Mouse (Mus musculus): ENCODE measurements at regions not wholly inside any gene's neighbourhood (a gene's known extent, or its start where the extent isn't known, plus 50 kb on each side); places are given as distances from the start of the nearest gene placed in this dataset.

GRCm38 (mm10) chr1:184650541-184651105 is 81.8 kb downstream of the Hlx start:
- no peaks in the 10 kb centered on the region for H3K27me3 ChIP-seq (ENCODE audit: control insufficient read depth in 1 of 2, insufficient read depth in 2 of 2, low read length in 2 of 2)
- H3K4me3 ChIP-seq (ENCODE audit: control insufficient read depth in 1 of 2, insufficient read depth in 1 of 2, low read depth in 2 of 2, low read length in 2 of 2): no peak overlapping the region
- TF ChIP-seq ETS1 (IDR thresholded peaks at IDR 0.05; ENCODE audit: low read depth, low read length): 0 out of 2 replicates have a peak, but pooled peaks have one; percentile 23
- peak; percentile 28 to 57; a peak in 2 of 4 replicates for TF ChIP-seq EP300 (IDR thresholded peaks at IDR 0.05; ENCODE audit: low read depth in 1 of 2, low read length in 2 of 2)
- TF ChIP-seq TCF12 (IDR thresholded peaks at IDR 0.05; ENCODE audit: low read depth, low read length): peak; percentile 42
- no peak for TF ChIP-seq JUND (IDR thresholded peaks at IDR 0.05; ENCODE audit: low read depth, low read length)
- TF ChIP-seq RCOR1 (IDR thresholded peaks at IDR 0.05; ENCODE audit: low read depth, low read length): peak; percentile 49; the same call in 1 of the 2 replicates
- H3K4me1 ChIP-seq (ENCODE audit: control insufficient read depth in 1 of 2, insufficient read depth in 2 of 2, low read length in 2 of 2): peaks cover 7 to 9% of the 10 kb centered on the region in 2 experiments
- peaks cover 0 to 14% of the 10 kb centered on the region in 2 experiments; a peak in 2 of 4 replicates for H3K36me3 ChIP-seq (ENCODE audit: control insufficient read depth in 1 of 2, insufficient read depth in 2 of 2, low read length in 2 of 2)
- no peaks in the 10 kb centered on the region for H3K79me2 ChIP-seq (ENCODE audit: control insufficient read depth, insufficient read depth, low read length, poor library complexity)
- peak overlapping the region; percentile 31; the same call in 1 of the 2 replicates for H3K27ac ChIP-seq (ENCODE audit: control insufficient read depth, low read depth, low read length)
- no peaks in the 10 kb centered on the region for H3K9me3 ChIP-seq (replicated peaks; ENCODE audit: insufficient read depth, low read length)
- no peak overlapping the region for H3K9ac ChIP-seq (ENCODE audit: control insufficient read depth, low read depth, low read length, poor library complexity, severe bottlenecking)
- peak; percentile 42 for DNase-seq (ENCODE audit: low read depth, low spot score)

- no peaks in the 10 kb centered on the region for H3K27me3 ChIP-seq (ENCODE audit: control insufficient read depth in 1 of 2, insufficient read depth in 2 of 2, low read length in 2 of 2)
- no peaks in the 10 kb centered on the region for H3K79me2 ChIP-seq (ENCODE audit: control insufficient read depth, insufficient read depth, low read length, poor library complexity)
- no peak overlapping the region for H3K4me3 ChIP-seq (ENCODE audit: control insufficient read depth in 1 of 2, insufficient read depth in 1 of 2, low read depth in 2 of 2, low read length in 2 of 2)
- H3K4me1 ChIP-seq (ENCODE audit: control insufficient read depth in 1 of 2, insufficient read depth in 2 of 2, low read length in 2 of 2): peaks cover 13 to 16% of the 10 kb centered on the region in 2 experiments
- DNase-seq (ENCODE audit: low read depth, low spot score): peak; percentile 23
- no peak overlapping the region for H3K9ac ChIP-seq (ENCODE audit: control insufficient read depth, low read depth, low read length, poor library complexity, severe bottlenecking)
- no peaks in the 10 kb centered on the region for H3K9me3 ChIP-seq (replicated peaks; ENCODE audit: insufficient read depth, low read length)
- no peak overlapping the region for H3K27ac ChIP-seq (ENCODE audit: control insufficient read depth, low read depth, low read length)
- TF ChIP-seq CTCF (IDR thresholded peaks at IDR 0.05 in 2 of 3, conservative IDR thresholded peaks at IDR 0.05 in 1 of 3; ENCODE audit: control insufficient read depth in 1 of 3, insufficient read depth in 1 of 3, low read depth in 2 of 3, low read length in 3 of 3, poor library complexity in 1 of 3, severe bottlenecking in 1 of 3) (no peak), MXI1 (IDR thresholded peaks at IDR 0.05; ENCODE audit: low read depth, low read length) (no peak), POLR2A (IDR thresholded peaks at IDR 0.05; ENCODE audit: control insufficient read depth in 1 of 2, insufficient read depth in 1 of 2, low read depth in 1 of 2, low read length in 2 of 2, poor library complexity in 1 of 2) (no peak), USF1 (IDR thresholded peaks at IDR 0.05; ENCODE audit: low read depth, low read length) (no peak), MEF2A (IDR thresholded peaks at IDR 0.05; ENCODE audit: extremely low read depth, insufficient replicate concordance, low read depth, low read length, poor library complexity, severe bottlenecking) (no peak), SMC3 (IDR thresholded peaks at IDR 0.05; ENCODE audit: low read depth, low read length) (no peak), EP300 (IDR thresholded peaks at IDR 0.05; ENCODE audit: low read depth in 1 of 2, low read length in 2 of 2) (peak in 1 of 2 experiments; percentile 42; a peak in 2 of 4 replicates), CHD1 (IDR thresholded peaks at IDR 0.05; ENCODE audit: low read depth, low read length) (no peak), TCF12 (IDR thresholded peaks at IDR 0.05; ENCODE audit: low read depth, low read length) (peak; percentile 23; the same call in 1 of the 2 replicates), MYC (IDR thresholded peaks at IDR 0.05; ENCODE audit: low read depth, low read length) (no peak)
- H3K36me3 ChIP-seq (ENCODE audit: control insufficient read depth in 1 of 2, insufficient read depth in 2 of 2, low read length in 2 of 2): peaks cover 0 to 24% of the 10 kb centered on the region in 2 experiments; a peak in 2 of 4 replicates
Measured at GRCm38 (mm10) chr1:184647920-184648540, 84.4 kb downstream of the Hlx start.

All from MEL (cell line).